Mouse (Mus musculus) spleen, adult 2 months (tissue): ENCODE results near the gene Cyld. TPM values are rescaled to one million over a fixed set of nuclear protein-coding genes. Genes with fewer than 3 reads are reported as not detected.

Experiments used
- DNase-seq, 2 experiments: peaks; one replicate each; pipeline versions ENCODE4 v3.0.0 to v3.0.0-alpha.2; 2012 to 2021; ENCODE audit warnings: low spot score in 2 of 2, low read depth in 1 of 2
- H3K27ac ChIP-seq: fragments of 200-500 bp; 2 replicates; pipeline ENCODE4 v1.5.1; 2012; ENCODE audit warnings: low read length, inconsistent platforms; ENCODE audit not compliant: insufficient read depth
- H3K27me3 ChIP-seq: fragments of 200-500 bp; 2 replicates; pipeline ENCODE4 v1.6.1; 2012; ENCODE audit warnings: mild to moderate bottlenecking, moderate library complexity, low read length, inconsistent platforms; ENCODE audit not compliant: control insufficient read depth, insufficient read depth
- H3K36me3 ChIP-seq: fragments of 200-500 bp; 2 replicates; pipeline ENCODE4 v1.6.1; 2012; ENCODE audit warnings: mild to moderate bottlenecking, low read length, inconsistent platforms; ENCODE audit not compliant: control insufficient read depth, insufficient read depth
- H3K4me1 ChIP-seq: fragments of 200-500 bp; 2 replicates; pipeline ENCODE4 v1.6.1; 2011; ENCODE audit warnings: inconsistent platforms; ENCODE audit not compliant: control insufficient read depth, insufficient read depth, insufficient read length
- H3K4me3 ChIP-seq: fragments of 200-500 bp; 2 replicates; pipeline ENCODE4 v1.5.1; 2011; ENCODE audit warnings: mild to moderate bottlenecking, inconsistent platforms; ENCODE audit not compliant: insufficient read depth, insufficient read length; ENCODE audit errors: extremely low read depth
- CTCF ChIP-seq: fragments of 200-500 bp; IDR thresholded peaks from 2 replicates; pipeline ENCODE4 v1.5.1; 2011; ENCODE audit warnings: mild to moderate bottlenecking, inconsistent platforms; ENCODE audit not compliant: insufficient read depth, insufficient read length, insufficient replicate concordance; ENCODE audit errors: extremely low read depth
- POLR2A ChIP-seq: fragments of 200-500 bp; IDR thresholded peaks from 2 replicates; pipeline ENCODE4 v1.6.1; 2011; ENCODE audit warnings: low read depth, low read length, inconsistent platforms
- WGBS: fragments of 180-500 bp; shearing (Covaris S2); methylation state at CpG from one replicate; pipeline ENCODE4 v1.1.7; 2018; 5-methylcytosine and 5-hydroxymethylcytosine counted together
- polyA plus RNA-seq: library from polyadenylated mRNA; depleted of rRNA; stranded (reverse); fragments of >200 nt; gene quantifications from 2 replicates; pipeline ENCODE4 v1.2.3, GENCODE M21; 2012

The Cyld gene
- polyA plus RNA-seq, 1 experiment = 10.1 TPM

DNA sequence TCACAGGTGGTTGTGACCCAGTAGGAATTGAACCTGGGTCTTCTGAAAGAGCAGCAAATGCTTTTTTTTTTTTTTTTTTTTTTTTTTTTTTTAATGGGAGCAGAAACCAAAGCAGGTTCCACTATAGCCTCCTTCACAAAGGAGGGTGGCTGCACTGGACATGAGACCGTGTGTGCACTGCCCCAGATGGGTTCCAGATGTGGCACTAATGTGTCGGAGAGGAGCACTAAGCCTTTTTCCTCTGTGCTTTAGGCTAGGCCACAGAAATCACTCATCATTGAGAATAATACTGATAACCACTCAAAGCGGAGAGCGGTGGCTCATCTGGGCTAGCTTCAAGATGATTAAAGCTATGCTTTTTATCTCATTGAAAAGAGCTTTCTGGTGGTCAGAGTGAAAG is 3.5 kb upstream of the Cyld start:
- Histone ChIP-seq H3K27me3 (no peaks in the 10 kb centered on the region), H3K4me1 (peaks cover 29% of the 10 kb centered on the region; the same call in 1 of the 2 replicates), H3K36me3 (no peaks in the 10 kb centered on the region), H3K27ac (no peak overlapping the region), H3K4me3 (no peak overlapping the region)
- 91% methylated on average over 4 of the region's 4 CpGs for WGBS
- TF ChIP-seq CTCF (no peak), POLR2A (no peak)
- DNase-seq = no peak

- peaks cover 27% of the 10 kb centered on the region; the same call in 1 of the 2 replicates for H3K4me1 ChIP-seq
- 9% methylated on average over 7 of the region's 7 CpGs for WGBS
These were observed 2.5 kb upstream of the Cyld start for GRCm38 (mm10) chr8:88694291-88694690.

GRCm38 (mm10) chr8:88696228-88696627 is 600 bp upstream of the Cyld start:
- H3K4me3 ChIP-seq = peak overlapping the region; percentile 29
- H3K36me3 ChIP-seq = no peaks in the 10 kb centered on the region
- peaks cover 20% of the 10 kb centered on the region; the same call in 1 of the 2 replicates for H3K4me1 ChIP-seq
- DNase-seq = no peak
- WGBS = 11% methylated on average over 7 of the region's 7 CpGs
- no peaks in the 10 kb centered on the region for H3K27me3 ChIP-seq
- no peak for TF ChIP-seq CTCF
- no peak for TF ChIP-seq POLR2A
- peak overlapping the region; percentile 17; the same call in 1 of the 2 replicates for H3K27ac ChIP-seq

More at GRCm38 (mm10) chr8:88694291-88694690, 2.5 kb upstream of the Cyld start:
- Histone ChIP-seq H3K36me3 (no peaks in the 10 kb centered on the region), H3K27me3 (no peaks in the 10 kb centered on the region), H3K4me3 (no peak overlapping the region), H3K27ac (peak overlapping the region; percentile 55)
- TF ChIP-seq POLR2A = no peak
- TF ChIP-seq CTCF = no peak
- DNase-seq = peak in 1 of 2 experiments; percentile 59

DNA sequence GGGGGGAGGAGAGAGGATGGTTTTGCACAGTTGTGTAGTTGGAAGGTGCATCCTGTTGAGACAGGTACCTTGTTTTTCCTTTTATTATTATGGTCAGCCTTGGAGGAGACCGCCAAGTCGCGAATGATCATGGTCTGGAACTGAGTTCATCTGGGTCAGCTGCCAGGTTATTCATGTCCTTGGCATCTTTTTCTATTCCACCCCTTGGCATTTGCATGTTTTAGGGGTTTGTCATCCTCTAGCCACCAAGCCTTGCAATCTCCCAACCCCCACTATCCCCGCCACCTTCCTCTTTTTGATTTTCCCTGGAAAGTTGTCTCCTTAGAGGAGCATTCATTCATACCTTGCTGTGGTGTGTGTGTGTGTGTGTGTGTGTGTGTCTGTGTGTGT is 809 bp downstream of the Cyld start:
- peak overlapping the region; percentile 93 for H3K4me3 ChIP-seq
- H3K36me3 ChIP-seq = no peaks in the 10 kb centered on the region
- H3K27me3 ChIP-seq = no peaks in the 10 kb centered on the region
- TF ChIP-seq CTCF (no peak), POLR2A (no peak)
- no peak for DNase-seq
- H3K4me1 ChIP-seq = peaks cover 16% of the 10 kb centered on the region; the same call in 1 of the 2 replicates
- 8% methylated on average over 4 of the region's 4 CpGs for WGBS
- H3K27ac ChIP-seq = peak overlapping the region; percentile 97

DNA sequence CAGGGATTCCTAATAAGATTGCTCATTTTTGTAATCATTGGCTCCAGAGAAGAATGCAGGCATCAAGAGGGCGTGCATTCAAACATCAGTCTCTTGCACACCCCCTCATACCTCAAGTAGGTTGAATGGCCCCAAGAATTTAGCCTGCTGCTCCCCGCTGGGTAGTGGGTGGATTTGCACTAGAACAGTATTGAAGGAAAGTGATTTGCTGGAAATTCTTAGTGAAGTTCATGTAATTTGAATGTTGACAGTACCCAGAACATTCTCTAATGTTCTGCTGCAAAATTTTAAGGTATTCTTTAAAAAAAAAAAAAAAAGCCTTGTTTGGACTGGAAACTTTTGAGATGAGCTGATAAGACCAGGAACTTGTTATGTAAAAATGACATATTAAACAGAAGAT is 1.2 kb downstream of the Cyld start:
- Histone ChIP-seq H3K36me3 (no peaks in the 10 kb centered on the region), H3K27me3 (no peaks in the 10 kb centered on the region), H3K4me3 (peak overlapping the region; percentile 93; the same call in 1 of the 2 replicates), H3K27ac (0 out of 2 replicates have a peak overlapping the region, but pooled peaks have one; percentile 97), H3K4me1 (peaks cover 13% of the 10 kb centered on the region; the same call in 1 of the 2 replicates)
- 43% methylated on average over 2 of the region's 2 CpGs for WGBS
- no peak for DNase-seq
- TF ChIP-seq POLR2A (no peak), CTCF (no peak)

- TF ChIP-seq CTCF (peak; percentile 41; the same call in 1 of the 2 replicates), POLR2A (no peak)
- Histone ChIP-seq H3K4me1 (no peaks in the 10 kb centered on the region; the same call in 1 of the 2 replicates), H3K36me3 (peaks cover 2% of the 10 kb centered on the region; the same call in 1 of the 2 replicates), H3K27ac (no peak overlapping the region), H3K4me3 (no peak overlapping the region), H3K27me3 (no peaks in the 10 kb centered on the region)
- no peak for DNase-seq
- 15% methylated on average over 2 of the region's 2 CpGs for WGBS
These were observed 4.8 kb downstream of the Cyld start for GRCm38 (mm10) chr8:88701611-88702010.

- WGBS = 85% methylated on average over 3 of the region's 3 CpGs
- Histone ChIP-seq H3K36me3 (peaks cover 4% of the 10 kb centered on the region), H3K27ac (no peak overlapping the region), H3K27me3 (no peaks in the 10 kb centered on the region), H3K4me3 (no peak overlapping the region), H3K4me1 (no peaks in the 10 kb centered on the region; the same call in 1 of the 2 replicates)
- no peak for DNase-seq
- TF ChIP-seq POLR2A = no peak
- TF ChIP-seq CTCF = no peak
These were observed 6.0 kb downstream of the Cyld start for GRCm38 (mm10) chr8:88702816-88703215.
